Mouse (Mus musculus) lung, embryonic 15.5 days (tissue): Measurements from ENCODE around the gene Prkcb. TPM values are rescaled to one million over a fixed set of nuclear protein-coding genes. Genes with fewer than 3 reads are reported as not detected.

ENCODE experiments used
- ATAC-seq: fragments of 200-750 bp; cut with Nextera tagmentation; 2 replicates; pipeline ENCODE4 v1.8.0; 2017; ENCODE audit warnings: moderate number of reproducible peaks, borderline replicate concordance; ENCODE audit not compliant: low FRiP score, low TSS enrichment; ENCODE audit errors: extremely low read depth
- H3K27ac ChIP-seq: fragments of 300-500 bp; sonication (generic); 2 replicates; pipeline ENCODE4 v1.5.1; 2015; ENCODE audit warnings: moderate library complexity, mild to moderate bottlenecking, inconsistent platforms
- H3K27me3 ChIP-seq: fragments of 300-500 bp; sonication (generic); 2 replicates; pipeline ENCODE4 v1.6.1; 2015; ENCODE audit warnings: inconsistent platforms
- H3K36me3 ChIP-seq: fragments of 300-500 bp; sonication (generic); 2 replicates; pipeline ENCODE4 v1.6.1; 2015; ENCODE audit warnings: inconsistent platforms
- H3K4me1 ChIP-seq: fragments of 300-500 bp; sonication (generic); 2 replicates; pipeline ENCODE4 v1.6.1; 2015; ENCODE audit warnings: inconsistent platforms
- H3K4me2 ChIP-seq: fragments of 300-500 bp; sonication (generic); 2 replicates; pipeline ENCODE4 v1.6.1; 2015; ENCODE audit warnings: inconsistent platforms, mild to moderate bottlenecking, moderate library complexity
- H3K4me3 ChIP-seq: fragments of 300-500 bp; sonication (generic); 2 replicates; pipeline ENCODE4 v1.5.1; 2015; ENCODE audit warnings: mild to moderate bottlenecking, inconsistent platforms
- H3K9ac ChIP-seq: fragments of 300-500 bp; sonication (generic); 2 replicates; pipeline ENCODE4 v1.6.1; 2015; ENCODE audit warnings: inconsistent platforms
- H3K9me3 ChIP-seq: fragments of 300-500 bp; sonication (generic); 2 replicates; pipeline ENCODE4 v1.6.1; 2016; ENCODE audit warnings: inconsistent platforms
- WGBS: fragments of 180-500 bp; shearing (Covaris S2); methylation state at CpG from one replicate; pipeline ENCODE4 v1.1.7; 2015; 5-methylcytosine and 5-hydroxymethylcytosine counted together
- polyA plus RNA-seq: library from polyadenylated mRNA; unstranded; fragments of >200 nt; fragmentation: Nextera tagmentation; extraction: Ambion mirVana; gene quantifications from 2 replicates; pipeline ENCODE4 v1.2.1, GENCODE M21; 2015

Prkcb gene
- polyA plus RNA-seq, 1 experiment from 2014 or later = 7.1 TPM

DNA sequence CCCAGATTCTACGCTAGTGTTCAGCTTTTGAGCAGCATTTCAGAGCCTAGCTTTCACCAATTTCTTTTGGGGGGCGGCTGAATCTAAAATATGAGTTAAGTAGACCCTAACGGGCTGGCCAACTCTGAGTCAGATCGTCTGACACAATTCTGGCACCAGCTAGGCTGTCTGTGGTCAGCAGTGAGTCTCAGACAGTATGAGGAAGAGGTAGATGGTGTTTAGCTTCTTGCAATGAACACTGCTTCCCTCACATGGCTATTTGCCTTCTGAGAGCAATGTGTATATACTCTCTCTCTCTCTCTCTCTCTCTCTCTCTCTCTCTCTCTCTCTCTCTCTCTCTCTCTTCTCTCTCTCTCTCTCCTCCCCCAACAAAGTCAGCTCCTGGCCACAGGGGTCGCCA lies 344.4 kb downstream of the Prkcb start:
- no peaks in the 10 kb centered on the region for H3K9me3 ChIP-seq
- WGBS = 50% methylated on average over 5 of the region's 5 CpGs
- H3K36me3 ChIP-seq = no peaks in the 10 kb centered on the region
- no peaks in the 10 kb centered on the region for H3K27me3 ChIP-seq
- no peak overlapping the region for H3K4me3 ChIP-seq
- H3K27ac ChIP-seq = peak overlapping the region; percentile 30
- H3K9ac ChIP-seq = no peak overlapping the region
- H3K4me1 ChIP-seq = peaks cover 13% of the 10 kb centered on the region
- peak; percentile 63; the same call in 1 of the 2 replicates for ATAC-seq
- H3K4me2 ChIP-seq = no peak overlapping the region

GRCm38 (mm10) chr7:122633463-122633862 lies 344.9 kb downstream of the Prkcb start:
- ATAC-seq = peak; percentile 82; the same call in 1 of the 2 replicates
- no peak overlapping the region for H3K4me3 ChIP-seq
- no peaks in the 10 kb centered on the region for H3K27me3 ChIP-seq
- H3K9ac ChIP-seq = no peak overlapping the region
- WGBS = 48% methylated on average over 5 of the region's 5 CpGs
- peaks cover 13% of the 10 kb centered on the region; the same call in 1 of the 2 replicates for H3K4me1 ChIP-seq
- H3K4me2 ChIP-seq = no peak overlapping the region
- peak overlapping the region; percentile 30; the same call in 1 of the 2 replicates for H3K27ac ChIP-seq
- no peaks in the 10 kb centered on the region for H3K36me3 ChIP-seq
- H3K9me3 ChIP-seq = no peaks in the 10 kb centered on the region

DNA sequence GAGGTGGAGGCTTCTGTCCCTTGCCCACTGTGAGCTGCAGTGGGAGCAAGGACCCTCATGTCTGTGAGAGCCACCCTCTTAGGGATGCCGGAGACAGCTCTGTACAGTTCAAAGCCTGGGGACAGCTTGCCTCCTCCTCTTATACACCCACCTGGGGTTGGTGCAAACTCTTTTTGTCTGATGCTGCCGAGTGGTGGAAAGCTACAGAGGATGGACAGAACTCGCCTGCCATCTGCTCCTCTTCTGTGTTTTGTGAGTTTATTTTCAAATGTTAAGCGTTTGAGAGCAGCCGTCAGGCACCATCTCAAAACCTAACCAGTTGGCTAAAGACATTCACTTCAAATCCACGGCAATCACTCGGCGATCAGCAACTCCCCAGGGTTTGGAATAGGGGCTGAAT lies 355.1 kb downstream of the Prkcb start:
- no peak for ATAC-seq
- Histone ChIP-seq H3K27me3 (no peaks in the 10 kb centered on the region), H3K4me2 (no peak overlapping the region), H3K9me3 (no peaks in the 10 kb centered on the region), H3K9ac (no peak overlapping the region), H3K4me1 (no peaks in the 10 kb centered on the region), H3K27ac (no peak overlapping the region), H3K36me3 (no peaks in the 10 kb centered on the region), H3K4me3 (no peak overlapping the region)
- 80% methylated on average over 8 of the region's 8 CpGs for WGBS

GRCm38 (mm10) chr7:122649306-122649705 lies 360.8 kb downstream of the Prkcb start:
- Histone ChIP-seq H3K4me2 (no peak overlapping the region), H3K9me3 (no peaks in the 10 kb centered on the region), H3K4me1 (no peaks in the 10 kb centered on the region), H3K4me3 (no peak overlapping the region), H3K27ac (no peak overlapping the region), H3K9ac (no peak overlapping the region), H3K27me3 (no peaks in the 10 kb centered on the region), H3K36me3 (no peaks in the 10 kb centered on the region)
- no peak for ATAC-seq
- 74% methylated on average over 10 of the region's 10 CpGs for WGBS

DNA sequence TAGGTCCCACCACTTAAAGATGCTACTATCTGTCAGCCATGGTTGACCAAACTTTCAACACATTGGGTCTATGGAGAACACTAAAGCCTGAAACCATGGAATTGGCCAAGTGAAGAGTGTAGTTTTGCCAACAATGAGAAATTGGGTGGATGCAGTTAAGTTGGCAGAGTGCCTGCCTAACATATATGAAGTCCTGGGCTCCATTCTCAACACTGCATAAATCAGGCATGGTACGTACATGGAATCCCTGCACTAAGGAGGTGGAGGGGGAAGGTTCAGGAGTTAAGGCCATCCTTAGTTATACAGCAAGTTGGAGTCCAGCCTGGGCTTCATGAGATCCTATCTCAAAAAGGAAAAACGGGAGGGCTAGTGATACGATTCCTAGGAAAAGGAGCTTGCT lies 364.0 kb downstream of the Prkcb start:
- H3K4me3 ChIP-seq = no peak overlapping the region
- no peaks in the 10 kb centered on the region for H3K36me3 ChIP-seq
- WGBS = 48% methylated on average over 3 of the region's 3 CpGs
- no peak overlapping the region for H3K4me2 ChIP-seq
- ATAC-seq = no peak
- no peak overlapping the region for H3K27ac ChIP-seq
- no peak overlapping the region for H3K9ac ChIP-seq
- no peaks in the 10 kb centered on the region for H3K9me3 ChIP-seq
- H3K27me3 ChIP-seq = no peaks in the 10 kb centered on the region
- no peaks in the 10 kb centered on the region for H3K4me1 ChIP-seq

DNA sequence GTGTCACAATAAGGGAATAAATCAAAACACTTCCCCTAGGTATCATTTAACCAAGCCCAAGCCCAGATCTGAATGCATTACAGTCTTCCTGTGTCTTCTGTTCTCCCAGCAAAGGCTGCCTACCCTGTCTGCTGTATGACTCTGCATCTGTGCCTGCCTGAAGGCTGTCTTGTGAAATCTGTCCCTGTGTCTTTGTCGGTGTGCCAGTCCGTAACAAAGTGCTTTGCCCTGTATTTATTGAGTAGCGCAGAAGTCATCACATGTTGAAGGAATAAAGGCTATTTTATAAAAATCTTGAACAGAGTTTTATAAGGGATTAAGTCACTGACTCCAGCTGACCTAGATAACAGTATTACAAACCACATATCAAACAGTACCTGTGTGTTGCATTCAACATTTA lies 368.1 kb downstream of the Prkcb start:
- Histone ChIP-seq H3K36me3 (no peaks in the 10 kb centered on the region), H3K27ac (no peak overlapping the region), H3K27me3 (no peaks in the 10 kb centered on the region), H3K9me3 (no peaks in the 10 kb centered on the region), H3K4me2 (no peak overlapping the region), H3K4me1 (no peaks in the 10 kb centered on the region), H3K4me3 (no peak overlapping the region), H3K9ac (no peak overlapping the region)
- ATAC-seq = no peak
- WGBS = 88% methylated on average over 3 of the region's 3 CpGs

DNA sequence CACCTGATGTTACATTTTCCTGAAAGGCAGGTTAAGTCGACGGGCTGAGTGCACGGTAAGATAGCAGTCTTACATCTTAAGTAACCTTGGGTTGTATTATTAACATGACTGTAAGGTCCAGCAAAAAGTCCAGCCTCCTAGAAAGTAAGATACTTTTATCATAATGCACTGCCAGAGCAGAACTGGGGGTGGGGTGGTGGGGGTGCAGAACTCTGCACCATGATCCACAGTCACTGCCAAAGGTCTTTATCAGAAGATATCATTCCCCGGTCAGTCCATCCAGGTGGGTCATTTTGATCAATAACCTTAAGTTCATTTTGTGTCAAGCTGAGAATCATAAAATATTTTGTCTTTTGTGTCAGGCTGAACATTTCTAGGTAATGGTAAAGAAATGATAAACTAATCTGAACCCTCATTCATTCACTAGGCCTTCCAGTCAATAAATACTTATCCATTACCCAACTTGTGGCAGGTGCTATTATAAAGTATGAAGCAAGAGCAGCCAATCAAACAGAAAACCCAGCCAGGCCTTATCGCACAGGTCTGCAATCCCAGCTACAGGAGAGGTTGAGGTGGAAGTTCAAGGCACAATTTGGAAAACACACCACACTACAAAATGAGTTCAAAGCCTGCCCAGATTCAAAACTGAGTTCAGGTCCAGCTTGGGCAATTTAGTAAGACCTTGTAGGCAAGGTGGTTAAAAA lies 369.0 kb downstream of the Prkcb start:
- Histone ChIP-seq H3K27me3 (no peaks in the 10 kb centered on the region), H3K4me3 (no peak overlapping the region), H3K9ac (no peak overlapping the region), H3K4me2 (no peak overlapping the region), H3K4me1 (no peaks in the 10 kb centered on the region), H3K9me3 (no peaks in the 10 kb centered on the region), H3K27ac (no peak overlapping the region), H3K36me3 (no peaks in the 10 kb centered on the region)
- ATAC-seq = no peak
- WGBS = 89% methylated on average over 5 of the region's 5 CpGs

- H3K27me3 ChIP-seq = peaks cover 4% of the 10 kb centered on the region; the same call in 1 of the 2 replicates
- H3K36me3 ChIP-seq = no peaks in the 10 kb centered on the region
- H3K27ac ChIP-seq = no peak overlapping the region
- H3K4me3 ChIP-seq = no peak overlapping the region
- H3K9me3 ChIP-seq = no peaks in the 10 kb centered on the region
- no peak overlapping the region for H3K9ac ChIP-seq
- ATAC-seq = peak; percentile 75; the same call in 1 of the 2 replicates
- peaks cover 5% of the 10 kb centered on the region; the same call in 1 of the 2 replicates for H3K4me1 ChIP-seq
- no peak overlapping the region for H3K4me2 ChIP-seq
- WGBS = 23% methylated on average over 7 of the region's 7 CpGs
Measured at GRCm38 (mm10) chr7:122665311-122666049, 376.9 kb downstream of the Prkcb start.

DNA sequence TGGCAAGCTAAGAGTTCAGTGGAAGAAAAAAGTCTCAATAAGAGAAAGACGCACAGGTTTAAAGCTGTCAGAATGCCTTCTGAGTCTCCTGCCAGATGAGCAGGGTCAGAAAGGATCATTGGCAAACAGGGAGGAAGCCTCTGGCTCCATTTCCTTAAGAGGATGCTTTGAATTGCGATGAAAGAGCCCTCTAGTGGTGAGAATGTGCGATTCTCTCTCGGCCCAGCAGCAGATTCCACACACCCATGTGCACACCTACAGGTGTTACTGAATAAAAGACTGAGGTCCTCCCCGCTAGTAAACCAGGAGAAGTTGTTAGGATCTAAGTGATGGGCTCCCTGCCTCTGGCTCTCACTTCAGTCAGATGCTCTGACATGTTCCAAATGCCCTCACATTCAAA lies 379.4 kb downstream of the Prkcb start:
- H3K4me3 ChIP-seq = no peak overlapping the region
- WGBS = 22% methylated on average over 5 of the region's 5 CpGs
- ATAC-seq = no peak

DNA sequence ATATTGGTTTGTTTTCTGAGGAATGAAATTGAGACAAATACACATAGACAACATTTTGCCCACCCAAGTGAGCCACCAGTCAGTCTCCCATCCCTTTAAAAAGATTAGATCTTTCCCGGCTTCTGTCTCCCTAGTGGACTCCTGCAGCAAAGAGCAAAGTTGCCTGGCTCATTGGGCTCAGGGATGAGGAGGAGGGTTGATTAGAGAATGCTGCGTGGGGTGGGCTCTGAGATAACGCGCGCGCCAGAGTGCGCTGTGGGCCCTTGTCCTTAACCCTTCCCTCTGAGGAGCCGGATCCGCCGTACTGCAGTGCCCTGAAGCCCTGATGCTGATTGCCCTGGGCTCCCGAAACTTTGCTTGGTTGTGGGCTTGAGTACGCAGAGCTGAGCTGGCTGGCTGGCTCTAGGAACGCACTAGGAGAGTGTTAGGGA lies 381.9 kb downstream of the Prkcb start, which contains the start of gene Cacng3:
Gene Cacng3, plus strand, starts transcription at position 51 of the 431 bp plus-strand sequence.
- 16% methylated on average over 13 of the region's 13 CpGs for whole genome bisulfite sequencing
- no peak within 1 kb of the TSS for H3K4me3 ChIP-seq
- ATAC-seq = no peak
- H3K4me2 ChIP-seq = peak within 1 kb of the TSS; percentile 43
- H3K9ac ChIP-seq = no peak within 1 kb of the TSS
- peaks cover 15% of the 10 kb centered on the region for H3K27me3 ChIP-seq
- H3K9me3 ChIP-seq = no peaks in the 10 kb centered on the region
- peaks cover 6% of the 10 kb centered on the region; the same call in 1 of the 2 replicates for H3K4me1 ChIP-seq
- H3K27ac ChIP-seq = no peak within 1 kb of the TSS
- H3K36me3 ChIP-seq = no peaks in the 10 kb centered on the region

More for the DNA sequence above, 379.4 kb downstream of the Prkcb start:
- Histone ChIP-seq H3K9me3 (no peaks in the 10 kb centered on the region), H3K4me1 (peaks cover 10% of the 10 kb centered on the region; the same call in 1 of the 2 replicates), H3K4me2 (no peak overlapping the region), H3K27ac (no peak overlapping the region), H3K27me3 (peaks cover 15% of the 10 kb centered on the region), H3K36me3 (no peaks in the 10 kb centered on the region), H3K9ac (no peak overlapping the region)

DNA sequence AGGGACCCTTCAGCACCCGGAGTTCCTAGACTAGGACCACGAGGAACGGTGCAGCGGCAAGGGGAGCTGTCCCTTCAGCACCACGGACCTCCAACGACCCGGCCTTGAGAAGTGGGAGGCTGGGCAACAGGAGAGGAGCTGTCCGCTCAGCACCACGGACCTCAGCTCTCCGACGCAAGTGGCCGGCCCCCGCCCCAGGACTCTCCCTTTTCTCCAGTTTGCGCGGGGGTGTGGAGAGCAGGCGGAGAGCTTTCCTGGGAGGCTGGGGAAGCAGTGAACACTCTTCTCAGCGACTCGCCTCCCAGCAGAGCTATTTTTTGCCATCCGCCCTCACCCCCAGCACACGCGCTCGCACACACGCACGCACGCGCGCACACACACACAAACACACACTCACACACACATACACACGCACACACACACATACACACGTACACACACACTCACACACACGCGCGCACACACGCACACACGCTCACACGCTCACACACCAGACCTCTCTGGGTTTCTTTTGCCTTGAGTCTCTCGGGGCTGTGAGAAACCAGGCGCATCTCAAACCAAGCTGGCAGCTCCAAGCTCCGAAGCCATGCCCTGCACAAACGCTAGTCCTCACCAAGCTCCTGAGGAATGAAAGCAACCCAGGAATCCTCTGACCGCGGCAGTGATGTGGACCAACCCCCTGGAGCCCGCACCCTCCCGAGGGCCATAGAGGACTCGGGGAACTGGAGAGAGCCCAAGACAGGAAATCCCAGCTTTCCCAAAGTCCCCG lies 382.5 kb downstream of the Prkcb start:
- Histone ChIP-seq H3K27ac (no peak overlapping the region), H3K27me3 (peaks cover 15% of the 10 kb centered on the region), H3K4me1 (peaks cover 5% of the 10 kb centered on the region; the same call in 1 of the 2 replicates), H3K9me3 (no peaks in the 10 kb centered on the region), H3K36me3 (no peaks in the 10 kb centered on the region), H3K9ac (no peak overlapping the region), H3K4me3 (no peak overlapping the region), H3K4me2 (peak overlapping the region; percentile 43)
- peak; percentile 91 for ATAC-seq
- WGBS = 10% methylated on average over 45 of the region's 45 CpGs
